Mouse (Mus musculus) activated CD4-positive, CD25-positive, alpha-beta regulatory T cell, adult 4 months (primary cell): ENCODE measurements at regions not wholly inside any gene's neighbourhood (a gene's known extent, or its start where the extent isn't known, plus 50 kb on each side); places are given as distances from the start of the nearest gene placed in this dataset.

Experiments used
- ATAC-seq: one replicate; pipeline ENCODE4 v1.8.0; 2017

GRCm38 (mm10) chr12:118540336-118540735 is 239.1 kb upstream of the Sp4 start:
- ATAC-seq = no peak

- no peak for ATAC-seq
Observed at GRCm38 (mm10) chr12:118530514-118530913, 229.3 kb upstream of the Sp4 start.

- ATAC-seq = no peak
Observed at GRCm38 (mm10) chr12:118529428-118530361, 228.5 kb upstream of the Sp4 start.

GRCm38 (mm10) chr12:118521770-118522169 is 220.5 kb upstream of the Sp4 start:
- no peak for ATAC-seq

- ATAC-seq = no peak
Observed at GRCm38 (mm10) chr12:118521329-118521728, 220.1 kb upstream of the Sp4 start.

- no peak for ATAC-seq
Observed at GRCm38 (mm10) chr12:118519801-118520327, 218.6 kb upstream of the Sp4 start.

GRCm38 (mm10) chr12:118510989-118511388 is 209.7 kb upstream of the Sp4 start:
- no peak for ATAC-seq

- no peak for ATAC-seq
Observed at GRCm38 (mm10) chr12:118508972-118509917, 208.0 kb upstream of the Sp4 start.

- ATAC-seq = no peak
Observed at GRCm38 (mm10) chr12:118500392-118500791, 199.2 kb upstream of the Sp4 start.

GRCm38 (mm10) chr12:118488038-118488437 is 186.8 kb upstream of the Sp4 start:
- ATAC-seq = no peak

- ATAC-seq = no peak
Observed at GRCm38 (mm10) chr12:118486434-118486833, 185.2 kb upstream of the Sp4 start.

GRCm38 (mm10) chr12:118481347-118481746 is 180.1 kb upstream of the Sp4 start:
- no peak for ATAC-seq

- ATAC-seq = no peak
Observed at GRCm38 (mm10) chr12:118474732-118475131, 173.5 kb upstream of the Sp4 start.

- ATAC-seq = no peak
Observed at GRCm38 (mm10) chr12:118466837-118467236, 165.6 kb upstream of the Sp4 start.

- ATAC-seq = no peak
Observed at GRCm38 (mm10) chr12:118457493-118458408, 156.5 kb upstream of the Sp4 start.

- no peak for ATAC-seq
Observed at GRCm38 (mm10) chr12:118455609-118456008, 154.4 kb upstream of the Sp4 start.

GRCm38 (mm10) chr12:118439626-118440025 is 138.4 kb upstream of the Sp4 start:
- no peak for ATAC-seq

- no peak for ATAC-seq
Observed at GRCm38 (mm10) chr12:118438882-118439281, 137.6 kb upstream of the Sp4 start.

- ATAC-seq = no peak
Observed at GRCm38 (mm10) chr12:118432703-118433102, 131.5 kb upstream of the Sp4 start.

GRCm38 (mm10) chr12:118428384-118428783 is 127.1 kb upstream of the Sp4 start:
- ATAC-seq = peak; percentile 62

- no peak for ATAC-seq
Observed at GRCm38 (mm10) chr12:118415956-118416355, 114.7 kb upstream of the Sp4 start.
